Mouse (Mus musculus) urinary bladder, postnatal 25 days (tissue): ENCODE data around the gene Olfr1134.
"Not testable (repeated sequence)": the region's sequence is repeated elsewhere in the genome, so short reads cannot be mapped to it uniquely, and the experiment has no call there.

Source experiments
- DNase-seq: peaks from one replicate; pipeline ENCODE4 v3.0.0; 2022; ENCODE audit warnings: low spot score

Gene Olfr1134

GRCm38 (mm10) chr2:87658360-87658759 is at the start of gene Olfr1134:
Gene Olfr1134, minus strand, starts transcription at chr2:87658460.
- DNase-seq = no peak

DNA sequence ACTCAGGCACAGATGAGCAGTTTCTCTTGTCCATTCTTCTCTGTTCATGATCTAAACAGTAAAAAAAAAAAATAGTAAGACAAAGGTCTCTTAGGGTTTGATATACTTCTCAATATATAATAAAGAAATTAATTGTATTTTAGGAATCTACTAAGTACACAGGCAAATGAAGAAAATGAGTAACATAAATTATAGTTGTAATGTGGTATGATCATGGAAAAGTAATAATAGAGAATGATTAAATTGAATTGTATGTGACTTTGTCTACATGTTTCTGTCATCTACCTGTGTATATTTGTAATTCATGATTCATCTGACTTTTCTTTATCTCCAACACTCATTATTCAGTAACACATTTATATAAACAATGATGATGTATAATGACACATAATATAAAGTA is 35.6 kb upstream of the Olfr1134 start, which contains the start of gene Olfr1136:
TSS of gene Olfr1136 (minus strand) at position 101 of the 400 bp plus-strand sequence.
- DNase-seq = no peak

DNA sequence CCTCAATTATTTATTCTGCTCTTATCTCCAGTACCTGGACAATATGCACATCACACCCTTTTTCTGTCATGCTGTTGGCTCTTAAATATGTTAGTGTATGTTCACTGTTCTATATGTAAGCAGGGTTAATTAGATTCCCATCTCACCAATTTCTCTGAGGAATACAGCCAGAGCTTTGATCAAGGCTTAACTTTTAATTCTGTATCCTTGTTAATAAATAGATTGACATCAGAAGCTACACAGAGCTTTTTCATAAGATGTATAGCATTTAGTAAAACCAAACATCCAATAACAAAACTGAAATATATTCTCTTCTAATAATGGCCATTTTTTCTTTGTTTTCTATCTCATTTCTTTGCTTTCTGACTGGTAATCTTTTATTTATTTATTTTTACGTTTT is 15.3 kb upstream of the Olfr1134 start, which contains the start of gene Olfr1135:
TSS of gene Olfr1135 (minus strand) at position 101 of the 400 bp plus-strand sequence.
- DNase-seq = no peak

DNA sequence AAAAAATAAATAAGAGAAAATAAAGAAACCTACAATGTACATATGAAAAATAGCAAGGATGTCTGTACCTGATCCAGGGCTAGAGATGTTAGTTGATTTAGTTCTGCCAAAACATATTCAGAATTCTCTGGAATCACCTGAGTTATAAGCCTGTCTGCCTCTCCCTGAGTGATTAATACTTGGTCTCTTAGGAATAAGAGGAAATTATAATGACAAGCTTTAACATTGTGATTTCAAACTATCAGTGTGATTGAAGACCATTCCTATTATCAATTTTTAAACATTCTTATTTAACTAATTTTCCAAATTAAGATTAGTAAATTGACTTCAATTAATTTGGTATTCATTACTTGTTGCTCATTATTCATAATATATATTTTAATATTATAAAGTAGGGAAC is 11.0 kb downstream of the Olfr1134 start, which contains the start of gene Olfr1133:
TSS of gene Olfr1133 (minus strand) at position 101 of the 400 bp plus-strand sequence.
- no peak for DNase-seq

GRCm38 (mm10) chr2:87642441-87642840 is 15.8 kb downstream of the Olfr1134 start:
- DNase-seq = no peak

- no peak for DNase-seq
These were observed 20.8 kb downstream of the Olfr1134 start, which contains the start of gene Olfr1132 for GRCm38 (mm10) chr2:87637435-87637834. Gene Olfr1132, minus strand, starts transcription at chr2:87637535.

DNA sequence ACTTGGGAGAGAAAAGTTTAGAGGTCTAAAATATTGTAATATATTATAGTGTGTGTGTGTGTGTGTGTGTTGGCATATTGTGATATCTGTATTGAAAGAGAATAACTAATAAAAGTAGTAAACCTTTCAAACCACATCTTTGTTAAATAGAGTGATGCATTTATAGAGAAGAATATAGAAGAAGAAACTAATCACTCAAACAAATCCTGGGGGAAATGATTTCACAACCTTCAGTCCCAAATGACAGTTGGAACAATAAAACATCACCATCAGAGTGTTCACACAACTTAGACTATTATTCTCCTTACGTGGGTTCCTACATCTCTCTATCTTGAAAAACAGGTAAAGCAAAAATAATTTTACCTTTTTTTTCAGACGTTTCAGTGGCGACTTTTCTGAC is 31.5 kb downstream of the Olfr1134 start, which contains the start of gene Olfr1131:
TSS of gene Olfr1131 (plus strand) at position 301 of the 400 bp plus-strand sequence.
- DNase-seq = no peak

GRCm38 (mm10) chr2:87605912-87606311 is 52.3 kb downstream of the Olfr1134 start, which contains the start of gene Olfr1130:
Gene Olfr1130, plus strand, starts transcription at chr2:87606212.
- not testable (repeated sequence) for DNase-seq
